ENCODE assay signal across 18 mouse cellular contexts in the genomic region with DNA sequence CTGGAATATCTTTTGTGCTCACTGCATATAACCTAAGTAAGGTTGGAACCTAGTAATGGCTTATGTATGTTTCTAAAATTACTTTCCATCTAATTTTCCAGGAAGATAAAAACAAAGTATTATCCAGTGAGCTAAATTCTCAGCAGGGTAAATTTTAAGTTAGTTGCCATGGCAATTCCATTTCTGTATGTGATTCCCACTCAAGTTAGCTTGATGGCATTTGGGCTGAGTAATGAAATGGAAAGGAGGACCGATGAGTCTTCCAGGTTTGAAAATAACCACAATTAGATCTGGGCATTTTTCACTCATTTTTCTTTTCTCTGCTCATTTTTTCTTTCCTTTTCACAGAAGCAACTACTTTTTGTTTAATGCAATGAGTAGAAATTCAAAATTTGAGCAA.
DNase-seq lines count a peak whose midpoint lies in the region; ATAC-seq lines count a peak whose summit lies in the region.
"Had no signal": no experiment of that assay in that cellular context is flagged by ENCODE, and none has a peak within 500 bp of the region (broad histone marks: within the 10 kb centered on the region; RNA-seq: fewer than 3 reads in every experiment).

No protein-coding gene starts in this region.

- peak; percentile 99 for ATAC-seq in frontal cortex, adult (ENCODE audit: low TSS enrichment)
- ATAC-seq in midbrain, embryonic 14.5 days (ENCODE audit: low FRiP score, low TSS enrichment): no peak
- ATAC-seq: forebrain, embryonic 13.5 days had no signal

- 82% methylated on average over 1 of the region's 1 CpGs for WGBS in midbrain, embryonic 14.5 days
- 89% methylated on average over 1 of the region's 1 CpGs for WGBS in midbrain, embryonic 10.5 days

- H3K27ac ChIP-seq in midbrain, embryonic 14.5 days (replicated peaks; ENCODE audit: low read depth, low read length): no peak overlapping the region
- no peak overlapping the region for H3K27ac ChIP-seq in midbrain, embryonic 10.5 days (replicated peaks)
- H3K27ac ChIP-seq: embryonic facial prominence, embryonic 13.5 days; forebrain, embryonic 13.5 days; gastrocnemius, adult 2 months; heart, embryonic 13.5 days; hindbrain, embryonic 15.5 days had no signal

- H3K4me3 ChIP-seq in midbrain, embryonic 14.5 days (replicated peaks; ENCODE audit: low read depth, low read length): no peak overlapping the region
- H3K4me3 ChIP-seq in midbrain, embryonic 10.5 days: no peak overlapping the region
- H3K4me3 ChIP-seq: embryonic facial prominence, embryonic 13.5 days; forebrain, embryonic 13.5 days; gastrocnemius, adult 2 months; heart, embryonic 13.5 days; hindbrain, embryonic 15.5 days had no signal

- no peak for DNase-seq in frontal cortex, postnatal 25 days (ENCODE audit: low spot score in 2 of 2)
- peak; percentile 23 for DNase-seq in left cerebral cortex, adult 11 months (ENCODE audit: low spot score)
- no peak for DNase-seq in left cerebral cortex, adult 18-20 months (ENCODE audit: low spot score in 2 of 2)
- DNase-seq in midbrain, embryonic 14.5 days: peak; percentile 3
- no peak for DNase-seq in midbrain, embryonic 10.5 days (ENCODE audit: low spot score)
- DNase-seq in heart, adult 9 months (ENCODE audit: low spot score in 2 of 2): no peak
- DNase-seq: adrenal gland, postnatal 10 days; cerebellum, adult 11-12 months; cerebellum, adult 9-11 months; cerebellum, postnatal 36 days; gastrocnemius, adult 2 months; gastrocnemius, postnatal 25 days; heart, postnatal 36 days had no signal

- H3K9ac ChIP-seq in midbrain, embryonic 14.5 days (replicated peaks; ENCODE audit: low read length): no peak overlapping the region
- H3K9ac ChIP-seq: embryonic facial prominence, embryonic 13.5 days; forebrain, embryonic 13.5 days; heart, embryonic 13.5 days; hindbrain, embryonic 15.5 days had no signal

- H3K4me2 ChIP-seq in midbrain, embryonic 14.5 days (ENCODE audit: low read length): no peak overlapping the region
- H3K4me2 ChIP-seq: embryonic facial prominence, embryonic 13.5 days; forebrain, embryonic 13.5 days; heart, embryonic 13.5 days; hindbrain, embryonic 15.5 days had no signal

- H3K27me3 ChIP-seq in midbrain, embryonic 14.5 days (ENCODE audit: control insufficient read depth, insufficient read depth, low read length): no peaks in the 10 kb centered on the region
- H3K27me3 ChIP-seq in midbrain, embryonic 10.5 days (ENCODE audit: low read depth, poor library complexity, severe bottlenecking): no peaks in the 10 kb centered on the region
- H3K27me3 ChIP-seq: embryonic facial prominence, embryonic 13.5 days; forebrain, embryonic 13.5 days; heart, embryonic 13.5 days; hindbrain, embryonic 15.5 days had no signal

- H3K4me1 ChIP-seq in midbrain, embryonic 14.5 days (ENCODE audit: control insufficient read depth, insufficient read depth, low read length): no peaks in the 10 kb centered on the region
- no peaks in the 10 kb centered on the region for H3K4me1 ChIP-seq in midbrain, embryonic 10.5 days
- H3K4me1 ChIP-seq: embryonic facial prominence, embryonic 13.5 days; forebrain, embryonic 13.5 days; heart, embryonic 13.5 days; hindbrain, embryonic 15.5 days had no signal

- no peaks in the 10 kb centered on the region for H3K36me3 ChIP-seq in midbrain, embryonic 14.5 days (ENCODE audit: control insufficient read depth, insufficient read depth, low read length)
- no peaks in the 10 kb centered on the region for H3K36me3 ChIP-seq in midbrain, embryonic 10.5 days
- H3K36me3 ChIP-seq: embryonic facial prominence, embryonic 13.5 days; heart, embryonic 13.5 days; hindbrain, embryonic 15.5 days had no signal

- no peaks in the 10 kb centered on the region for H3K9me3 ChIP-seq in midbrain, embryonic 14.5 days (ENCODE audit: control insufficient read depth, low read length)
- no peaks in the 10 kb centered on the region for H3K9me3 ChIP-seq in midbrain, embryonic 10.5 days (replicated peaks)
- H3K9me3 ChIP-seq: embryonic facial prominence, embryonic 13.5 days; forebrain, embryonic 13.5 days; heart, embryonic 13.5 days; hindbrain, embryonic 15.5 days had no signal

Comparison
In these comparisons a context has a peak if more than half of its experiments do, and no peak if none do; other contexts are left out.
1. DNase-seq: peak in left cerebral cortex, adult 11 months (single experiment) and midbrain, embryonic 14.5 days (single experiment); none in frontal cortex, postnatal 25 days (0 of 2), left cerebral cortex, adult 18-20 months (0 of 2), midbrain, embryonic 10.5 days (single experiment) and heart, adult 9 months (0 of 2).